ENCODE assay signal across 8 mouse cellular contexts in the genomic region with DNA sequence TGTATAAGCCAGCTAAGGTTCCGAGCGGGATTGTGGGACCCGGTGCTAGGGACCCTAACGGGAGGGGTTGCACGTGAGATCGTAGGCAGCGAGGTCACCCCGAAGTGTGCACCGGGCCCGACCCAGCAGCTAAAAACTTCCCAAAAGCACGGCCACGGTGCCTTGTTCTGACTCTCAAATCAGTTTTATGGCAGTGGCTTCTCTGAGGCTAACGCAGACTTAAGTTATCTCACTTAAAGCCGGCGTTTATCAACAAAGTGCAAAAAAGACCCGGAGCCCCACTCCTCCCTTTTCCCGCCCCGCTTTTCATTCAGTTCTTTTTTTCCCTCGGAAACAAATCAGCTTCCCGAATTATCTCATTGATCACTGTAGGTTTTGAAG. TPM values are rescaled to one million over a fixed set of nuclear protein-coding genes. Genes with fewer than 3 reads are reported as not detected.
DNase-seq lines count a peak whose midpoint lies in the region; ATAC-seq and TF ChIP-seq lines count a peak whose summit lies in the region.

No protein-coding gene starts in this region.

- no peak for ATAC-seq in heart, embryonic 12.5 days (ENCODE audit: insufficient number of reproducible peaks, low FRiP score)
- ATAC-seq in heart, postnatal 0 days (ENCODE audit: insufficient read depth, low read depth) = no peak; the same call in 1 of the 2 replicates
- ATAC-seq in megakaryocyte-erythroid progenitor cell, adult 5-6 weeks (replicated peaks; ENCODE audit: low FRiP score, low TSS enrichment, poor library complexity, severe bottlenecking) = 0 out of 2 replicates have a peak, but pooled peaks have one; percentile 5

- no peak for TF ChIP-seq CTCF in heart, postnatal 0 days (IDR thresholded peaks at IDR 0.05; ENCODE audit: low read depth)

- H3K27ac ChIP-seq in heart, embryonic 12.5 days (ENCODE audit: poor library complexity, severe bottlenecking) = peak overlapping the region; percentile 87
- peak overlapping the region; percentile 96 for H3K27ac ChIP-seq in heart, postnatal 0 days (ENCODE audit: low read depth)

- no peak for DNase-seq in heart, adult 9 months (ENCODE audit: low spot score in 2 of 2)
- peak; percentile 26 for DNase-seq in Muller cell, postnatal 12 days (ENCODE audit: inconsistent ontology term)
- DNase-seq in heart, postnatal 0 days (ENCODE audit: low spot score) = peak; percentile 33
- DNase-seq in adrenal gland, adult 18-20 months (ENCODE audit: low spot score in 2 of 2) = no peak
- no peak for DNase-seq in left cerebral cortex, adult 9 months (ENCODE audit: low spot score in 2 of 2)
- no peak for DNase-seq in layer of hippocampus, adult 9-11 months

- H3K27me3 ChIP-seq in heart, embryonic 12.5 days (replicated peaks) = no peaks in the 10 kb centered on the region
- no peaks in the 10 kb centered on the region for H3K27me3 ChIP-seq in heart, postnatal 0 days (ENCODE audit: control insufficient read depth, insufficient read depth, low read length)

- H3K9ac ChIP-seq in heart, embryonic 12.5 days = peak overlapping the region; percentile 94
- peak overlapping the region; percentile 91 for H3K9ac ChIP-seq in heart, postnatal 0 days (replicated peaks; ENCODE audit: low read depth, low read length)

- H3K36me3 ChIP-seq in heart, embryonic 12.5 days = no peaks in the 10 kb centered on the region
- H3K36me3 ChIP-seq in heart, postnatal 0 days (replicated peaks; ENCODE audit: control insufficient read depth, insufficient read depth, low read length) = no peaks in the 10 kb centered on the region

- WGBS in heart, embryonic 12.5 days = under 1% methylated on average over 20 of the region's 20 CpGs
- under 1% methylated on average over 20 of the region's 20 CpGs for WGBS in heart, postnatal 0 days

- peak overlapping the region; percentile 83 for H3K4me2 ChIP-seq in heart, embryonic 12.5 days
- H3K4me2 ChIP-seq in heart, postnatal 0 days (ENCODE audit: low read depth, low read length) = peak overlapping the region; percentile 74

- peaks cover 29% of the 10 kb centered on the region for H3K4me1 ChIP-seq in heart, embryonic 12.5 days (replicated peaks)
- peaks cover 5% of the 10 kb centered on the region; the same call in 1 of the 2 replicates for H3K4me1 ChIP-seq in heart, postnatal 0 days (ENCODE audit: control insufficient read depth, insufficient read depth)

- TF ChIP-seq EP300 in heart, postnatal 0 days (IDR thresholded peaks at IDR 0.05; ENCODE audit: low read depth) = no peak

- no peaks in the 10 kb centered on the region for H3K9me3 ChIP-seq in heart, embryonic 12.5 days (replicated peaks)
- H3K9me3 ChIP-seq in heart, postnatal 0 days (replicated peaks; ENCODE audit: control insufficient read depth, low read length) = no peaks in the 10 kb centered on the region

- H3K4me3 ChIP-seq in heart, embryonic 12.5 days = peak overlapping the region; percentile 84
- H3K4me3 ChIP-seq in heart, postnatal 0 days (ENCODE audit: low read depth, low read length) = peak overlapping the region; percentile 77

RNA-seq across cellular contexts. Expression of a gene that starts 0.5 kb away (rescaled TPM):
- polyA plus RNA-seq in heart, embryonic 12.5 days (2016; fragmentation: Nextera tagmentation; extraction: Ambion mirVana) = 133 and 144 TPM in 2 replicates
- 102 and 136 TPM in 2 replicates for total RNA-seq in heart, postnatal 0 days (2014; rRNA removed; ENCODE audit: low replicate concordance)
- 87.2 and 93.1 TPM in 2 replicates for polyA plus RNA-seq in heart, postnatal 0 days (2015; fragmentation: Nextera tagmentation; extraction: Ambion mirVana)
- total RNA-seq in megakaryocyte-erythroid progenitor cell, adult 5-6 weeks (2014; fragmentation: Nextera tagmentation) = 3.1 and 9.8 TPM in 2 replicates
- 5.6 and 11.9 TPM in 2 replicates for total RNA-seq in megakaryocyte-erythroid progenitor cell, adult 5-6 weeks (2017)
- 1 to 10 TPM; 9.1 to 9.7 TPM for total RNA-seq in adrenal gland, adult 18-20 months (2021)

RNA-seq across cellular contexts. Expression of a gene that starts 20.9 kb away (rescaled TPM):
- polyA plus RNA-seq in heart, embryonic 12.5 days (2016; fragmentation: Nextera tagmentation; extraction: Ambion mirVana) = not detected in 2 replicates
- total RNA-seq in heart, postnatal 0 days (2014; rRNA removed; ENCODE audit: low replicate concordance) = not detected in 2 replicates
- not detected in 2 replicates for polyA plus RNA-seq in heart, postnatal 0 days (2015; fragmentation: Nextera tagmentation; extraction: Ambion mirVana)
- total RNA-seq in megakaryocyte-erythroid progenitor cell, adult 5-6 weeks (2014; fragmentation: Nextera tagmentation) = not detected in 2 replicates
- total RNA-seq in megakaryocyte-erythroid progenitor cell, adult 5-6 weeks (2017) = not detected in 2 replicates
- total RNA-seq in adrenal gland, adult 18-20 months (2021) = under 1 TPM in 1 of 2 experiments, not detected in 1; 0.22 TPM

Comparison
In these comparisons a context has a peak if more than half of its experiments do, and no peak if none do; other contexts are left out.
1. DNase-seq: peak in Muller cell, postnatal 12 days (single experiment) and heart, postnatal 0 days (single experiment); none in heart, adult 9 months (0 of 2), adrenal gland, adult 18-20 months (0 of 2), left cerebral cortex, adult 9 months (0 of 2) and layer of hippocampus, adult 9-11 months (single experiment).